Mouse (Mus musculus) CH12.LX (cell line): ENCODE results near the gene Agfg2.

ENCODE experiments used
- CTCF ChIP-seq, 2 experiments: IDR thresholded peaks in 1 of 2; conservative IDR thresholded peaks in 1 of 2; 2 replicates each; pipeline ENCODE4 v1.5.1; 2011 to 2012; ENCODE audit warnings: low read depth in 2 of 2, low read length in 2 of 2, improper control_type of control experiment in 1 of 2, inconsistent platforms in 1 of 2, mild to moderate bottlenecking in 1 of 2, moderate library complexity in 1 of 2
- EP300 ChIP-seq: IDR thresholded peaks from 2 replicates; pipeline ENCODE4 v1.6.1; 2011; ENCODE audit warnings: low read length, improper control_type of control experiment
- GABPA ChIP-seq: IDR thresholded peaks from 2 replicates; pipeline ENCODE4 v1.6.1; 2012; ENCODE audit warnings: low read depth, low read length, improper control_type of control experiment, inconsistent platforms; ENCODE audit not compliant: insufficient replicate concordance
- MAX ChIP-seq: IDR thresholded peaks from 2 replicates; pipeline ENCODE4 v1.6.1; 2011; ENCODE audit warnings: low read length, improper control_type of control experiment
- MEF2A ChIP-seq: IDR thresholded peaks from 2 replicates; pipeline ENCODE4 v1.6.1; 2014; ENCODE audit warnings: low read depth, mild to moderate bottlenecking, inconsistent platforms, low read length, improper control_type of control experiment, borderline replicate concordance
- MXI1 ChIP-seq: IDR thresholded peaks from 2 replicates; pipeline ENCODE4 v1.6.1; 2011; ENCODE audit warnings: mild to moderate bottlenecking, low read depth, low read length, improper control_type of control experiment
- MYC ChIP-seq: IDR thresholded peaks from 2 replicates; pipeline ENCODE4 v1.6.1; 2011; ENCODE audit warnings: low read depth, mild to moderate bottlenecking, improper control_type of control experiment, low read length
- POLR2A ChIP-seq: IDR thresholded peaks from 2 replicates; pipeline ENCODE4 v1.6.1; 2011; ENCODE audit warnings: low read depth, mild to moderate bottlenecking, improper control_type of control experiment, low read length
- POLR2AphosphoS2 ChIP-seq: IDR thresholded peaks from 2 replicates; pipeline ENCODE4 v1.6.1; 2011; ENCODE audit warnings: low read depth, low read length, improper control_type of control experiment
- RAD21 ChIP-seq: IDR thresholded peaks from 2 replicates; pipeline ENCODE4 v1.6.1; 2011; ENCODE audit warnings: low read depth, mild to moderate bottlenecking, low read length, improper control_type of control experiment, moderate library complexity
- UBTF ChIP-seq: IDR thresholded peaks from 2 replicates; pipeline ENCODE4 v1.6.1; 2012; ENCODE audit warnings: low read depth, mild to moderate bottlenecking, inconsistent platforms, low read length, improper control_type of control experiment, moderate library complexity

- TF ChIP-seq EP300, result no peak
- no peak for TF ChIP-seq POLR2A
- no peak for TF ChIP-seq POLR2AphosphoS2
- no peak for TF ChIP-seq MYC
- TF ChIP-seq RAD21, result no peak
- no peak for TF ChIP-seq UBTF
- TF ChIP-seq CTCF (conservative IDR thresholded peaks at IDR 0.05 in 1 of 2, IDR thresholded peaks at IDR 0.05 in 1 of 2; ENCODE audit: low read depth in 2 of 2, low read length in 2 of 2), result no peak
- TF ChIP-seq MXI1, result no peak
- TF ChIP-seq GABPA, result no peak
- no peak for TF ChIP-seq MAX
- no peak for TF ChIP-seq MEF2A
Observed at GRCm38 (mm10) chr5:137660064-137660688, 24.4 kb downstream of the Agfg2 start.
